Mouse (Mus musculus): Measurements from ENCODE around the gene Kalrn. TPM values are rescaled to one million over a fixed set of nuclear protein-coding genes. Genes with fewer than 3 reads are reported as not detected.

Gene Kalrn
- total RNA-seq, 1 experiment from 2014 or later, result 6.8 TPM

GRCm38 (mm10) chr16:34320023-34320800 lies 253.1 kb downstream of the Kalrn start:
- ATAC-seq (replicated peaks in 1 of 2; ENCODE audit: insufficient read depth in 1 of 2, low FRiP score in 2 of 2, low TSS enrichment in 1 of 2, low read depth in 1 of 2, poor library complexity in 2 of 2, severe bottlenecking in 2 of 2), result no peak

GRCm38 (mm10) chr16:34317110-34317509 lies 256.2 kb downstream of the Kalrn start:
- no peak for ATAC-seq (replicated peaks in 1 of 2; ENCODE audit: insufficient read depth in 1 of 2, low FRiP score in 2 of 2, low TSS enrichment in 1 of 2, low read depth in 1 of 2, poor library complexity in 2 of 2, severe bottlenecking in 2 of 2)

DNA sequence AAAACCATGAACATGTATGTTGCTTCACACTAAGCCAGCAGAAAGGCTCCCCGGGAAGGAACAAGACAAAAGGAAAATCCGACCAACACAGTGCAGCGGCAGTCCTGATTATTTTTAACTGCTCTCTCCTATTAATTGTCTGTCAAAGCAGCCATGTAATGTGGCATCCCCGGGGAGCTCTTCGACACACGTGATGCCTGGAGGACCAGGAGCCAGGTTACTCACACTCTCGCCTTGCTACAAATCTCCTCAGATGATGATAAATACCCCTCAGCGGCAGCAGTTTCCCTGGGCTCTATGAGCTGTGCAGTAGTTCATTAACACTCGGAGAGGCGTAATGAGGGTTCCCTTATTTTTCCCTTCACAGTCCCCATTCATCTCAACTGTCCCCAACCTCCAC lies 257.1 kb downstream of the Kalrn start:
- no peak for ATAC-seq (replicated peaks in 1 of 2; ENCODE audit: insufficient read depth in 1 of 2, low FRiP score in 2 of 2, low TSS enrichment in 1 of 2, low read depth in 1 of 2, poor library complexity in 2 of 2, severe bottlenecking in 2 of 2)

DNA sequence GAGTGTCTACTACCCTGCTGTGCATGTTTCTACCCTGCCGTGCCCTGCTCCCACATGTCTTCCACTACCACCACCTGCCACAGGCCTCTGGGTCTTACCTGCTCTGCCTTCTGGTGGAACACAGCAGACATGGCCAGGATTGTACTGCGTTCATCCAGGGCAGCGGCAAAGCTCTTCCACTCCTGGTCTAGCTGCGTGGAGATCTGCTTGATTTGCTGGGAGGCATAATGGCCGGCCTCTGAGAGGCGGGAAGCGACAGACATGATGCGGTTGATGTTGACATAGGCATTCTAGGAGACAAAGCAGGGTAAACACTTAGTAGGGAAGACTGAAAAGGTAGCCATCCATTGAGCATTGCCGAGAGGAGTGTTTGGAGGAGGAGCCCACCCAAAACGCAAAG lies 259.3 kb downstream of the Kalrn start:
- no peak for ATAC-seq (replicated peaks in 1 of 2; ENCODE audit: insufficient read depth in 1 of 2, low FRiP score in 2 of 2, low TSS enrichment in 1 of 2, low read depth in 1 of 2, poor library complexity in 2 of 2, severe bottlenecking in 2 of 2)

DNA sequence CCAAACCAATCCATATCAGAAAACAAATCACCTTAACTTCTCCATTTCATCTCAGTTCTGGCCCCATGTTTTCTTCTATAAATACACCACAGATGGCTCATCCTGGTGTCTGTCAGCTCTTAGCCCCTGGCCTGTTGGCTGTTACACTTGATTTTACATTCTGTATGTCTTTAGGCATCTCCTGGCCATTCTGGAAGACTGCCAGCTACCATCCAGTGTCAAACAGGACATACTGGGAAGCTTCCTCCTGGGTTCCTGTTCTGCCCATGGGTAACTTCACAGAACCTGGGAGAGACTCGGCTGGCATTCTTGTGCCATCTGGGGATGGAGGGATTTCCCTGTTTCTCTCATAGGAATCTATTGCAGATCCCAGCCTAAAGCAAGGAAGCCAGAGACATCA lies 261.8 kb downstream of the Kalrn start:
- ATAC-seq (replicated peaks in 1 of 2; ENCODE audit: insufficient read depth in 1 of 2, low FRiP score in 2 of 2, low TSS enrichment in 1 of 2, low read depth in 1 of 2, poor library complexity in 2 of 2, severe bottlenecking in 2 of 2), result no peak

GRCm38 (mm10) chr16:34310363-34310762 lies 263.0 kb downstream of the Kalrn start:
- ATAC-seq (replicated peaks in 1 of 2; ENCODE audit: insufficient read depth in 1 of 2, low FRiP score in 2 of 2, low TSS enrichment in 1 of 2, low read depth in 1 of 2, poor library complexity in 2 of 2, severe bottlenecking in 2 of 2), result no peak

DNA sequence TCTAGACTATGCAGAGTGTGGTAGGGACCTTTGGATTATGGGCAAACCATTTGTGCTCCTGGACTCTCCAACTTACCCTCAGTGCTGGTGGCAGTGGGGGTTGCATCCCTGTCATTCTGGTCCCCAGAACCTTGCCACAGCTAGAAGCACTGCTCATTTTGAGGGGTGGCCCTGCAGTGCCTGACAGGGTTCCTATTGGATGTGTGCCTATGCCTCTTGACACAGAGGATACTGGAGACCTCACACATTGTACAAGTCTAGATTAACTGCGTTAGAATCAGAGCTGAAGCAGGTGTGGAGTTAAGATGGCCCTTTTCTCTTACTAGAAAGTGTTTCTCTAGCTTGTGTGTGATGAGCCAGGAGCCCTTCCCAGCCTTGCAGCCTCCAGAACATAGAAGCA lies 265.0 kb downstream of the Kalrn start:
- ATAC-seq (replicated peaks in 1 of 2; ENCODE audit: insufficient read depth in 1 of 2, low FRiP score in 2 of 2, low TSS enrichment in 1 of 2, low read depth in 1 of 2, poor library complexity in 2 of 2, severe bottlenecking in 2 of 2), result no peak

DNA sequence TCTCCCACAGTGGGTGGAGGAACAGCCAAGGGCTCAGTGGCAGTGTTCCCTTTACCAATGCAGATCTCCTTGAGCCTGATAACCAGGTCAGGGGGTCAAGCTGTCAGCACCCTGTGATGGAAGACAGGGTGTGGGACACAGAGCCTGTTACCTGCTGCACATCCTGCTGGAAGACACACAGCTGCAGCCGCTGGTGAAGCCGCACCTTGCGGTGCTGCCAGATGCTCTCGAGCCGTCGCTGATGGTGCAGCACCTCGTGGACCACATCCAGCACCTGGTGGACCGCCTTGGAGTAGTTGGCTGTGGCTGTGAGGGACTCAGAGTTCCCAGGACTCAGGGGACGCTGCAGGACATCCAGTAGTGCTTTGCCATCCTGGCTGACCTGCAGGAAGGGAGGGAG lies 265.9 kb downstream of the Kalrn start:
- no peak for ATAC-seq (replicated peaks in 1 of 2; ENCODE audit: insufficient read depth in 1 of 2, low FRiP score in 2 of 2, low TSS enrichment in 1 of 2, low read depth in 1 of 2, poor library complexity in 2 of 2, severe bottlenecking in 2 of 2)

DNA sequence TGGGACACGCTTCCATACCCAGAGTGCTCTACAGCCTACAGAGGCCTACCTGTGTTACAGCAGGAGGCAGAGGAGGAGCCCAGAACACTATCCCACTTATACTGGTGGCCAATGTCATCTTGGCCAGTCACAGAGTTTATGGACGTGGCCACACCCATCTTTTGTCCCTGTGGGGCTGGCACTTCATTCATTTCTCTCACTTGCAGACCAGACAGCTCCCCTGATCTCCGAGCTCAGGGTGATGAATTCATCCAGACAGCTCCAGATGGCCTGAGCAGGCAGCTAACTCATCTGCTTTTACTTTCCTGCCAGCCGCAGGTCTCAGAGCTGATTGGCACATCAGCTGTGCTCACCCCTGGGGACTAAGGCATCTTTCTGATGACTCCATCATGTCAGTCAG lies 267.7 kb downstream of the Kalrn start:
- ATAC-seq (replicated peaks in 1 of 2; ENCODE audit: insufficient read depth in 1 of 2, low FRiP score in 2 of 2, low TSS enrichment in 1 of 2, low read depth in 1 of 2, poor library complexity in 2 of 2, severe bottlenecking in 2 of 2), result no peak

DNA sequence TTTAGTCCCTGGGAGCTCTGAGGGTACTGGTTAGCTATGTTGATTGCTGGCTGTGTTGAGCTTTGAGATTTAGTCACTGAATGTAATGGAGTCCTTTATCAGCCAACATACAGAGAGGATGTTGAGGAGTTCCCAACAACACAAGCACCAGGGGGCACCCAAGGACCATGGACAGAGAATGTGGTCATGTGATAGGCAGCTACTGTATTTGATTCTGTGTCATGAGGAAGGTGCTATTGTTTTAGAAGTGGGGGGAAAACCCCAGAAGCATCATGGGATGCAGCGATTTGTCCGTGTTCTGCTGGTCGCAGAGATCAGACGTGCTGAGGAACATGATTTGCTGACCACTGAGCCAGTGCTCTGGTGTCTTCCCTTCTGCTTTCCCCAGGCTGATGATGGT lies 269.5 kb downstream of the Kalrn start:
- ATAC-seq (replicated peaks in 1 of 2; ENCODE audit: insufficient read depth in 1 of 2, low FRiP score in 2 of 2, low TSS enrichment in 1 of 2, low read depth in 1 of 2, poor library complexity in 2 of 2, severe bottlenecking in 2 of 2), result peak; percentile 70 to 74; a peak in 3 of 4 replicates

DNA sequence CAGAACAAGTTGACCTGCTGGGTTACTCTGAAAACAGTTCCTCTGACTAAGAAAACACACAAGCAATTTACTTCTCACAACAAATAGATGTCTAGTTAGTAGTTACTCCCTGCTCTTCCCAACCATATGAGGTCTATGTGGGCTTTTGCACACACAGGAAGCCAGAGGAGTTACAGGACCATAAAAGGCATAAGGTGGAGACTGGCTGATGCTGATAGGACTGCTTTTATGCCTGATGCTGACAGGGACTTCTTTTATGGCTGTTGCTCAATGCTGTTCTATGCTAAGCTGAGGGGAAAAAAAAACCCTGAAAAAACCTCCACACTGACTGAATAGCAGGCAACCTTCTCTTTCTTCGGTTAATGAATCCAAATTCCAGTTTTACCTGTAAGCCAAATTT lies 270.8 kb downstream of the Kalrn start:
- no peak for ATAC-seq (replicated peaks in 1 of 2; ENCODE audit: insufficient read depth in 1 of 2, low FRiP score in 2 of 2, low TSS enrichment in 1 of 2, low read depth in 1 of 2, poor library complexity in 2 of 2, severe bottlenecking in 2 of 2)

DNA sequence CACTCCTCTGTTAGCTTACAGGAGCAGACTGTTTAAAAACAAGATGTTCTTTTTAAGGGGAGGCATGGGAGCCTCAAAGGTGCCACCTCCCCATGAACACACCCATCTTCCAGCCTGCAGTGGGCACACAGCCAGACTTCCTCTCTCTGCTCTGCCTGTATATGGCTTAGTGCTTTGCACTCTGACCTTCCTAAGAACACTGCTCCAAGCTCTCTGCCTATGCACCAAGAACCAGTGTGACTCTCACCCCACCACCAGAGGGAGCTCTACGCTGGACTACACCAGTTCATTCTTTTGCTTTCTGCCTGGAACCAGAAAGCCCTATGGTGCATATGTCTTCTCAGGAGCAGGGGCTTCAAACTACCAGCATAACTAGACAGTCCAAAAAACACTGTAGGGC lies 271.3 kb downstream of the Kalrn start:
- ATAC-seq (replicated peaks in 1 of 2; ENCODE audit: insufficient read depth in 1 of 2, low FRiP score in 2 of 2, low TSS enrichment in 1 of 2, low read depth in 1 of 2, poor library complexity in 2 of 2, severe bottlenecking in 2 of 2), result no peak

DNA sequence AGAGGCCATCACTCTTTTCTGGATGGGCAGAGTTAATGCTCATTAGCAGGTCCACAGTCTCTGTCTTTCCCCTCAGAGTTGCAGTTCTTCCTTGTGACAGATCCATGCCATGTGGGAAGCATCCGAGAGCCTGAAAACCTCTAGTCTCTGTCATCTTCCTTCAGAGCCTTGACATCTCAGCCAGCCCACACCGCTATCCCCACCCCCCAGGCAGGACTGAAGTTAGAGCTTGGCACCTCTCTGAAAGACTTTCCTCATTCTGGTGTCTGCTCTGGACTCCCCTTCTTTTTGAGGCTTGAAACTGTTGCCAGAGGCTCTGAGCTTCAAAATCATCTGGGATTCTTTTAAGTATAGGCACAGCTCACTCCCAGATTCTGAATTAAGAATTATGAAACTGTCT lies 274.1 kb downstream of the Kalrn start:
- no peak for ATAC-seq (replicated peaks in 1 of 2; ENCODE audit: insufficient read depth in 1 of 2, low FRiP score in 2 of 2, low TSS enrichment in 1 of 2, low read depth in 1 of 2, poor library complexity in 2 of 2, severe bottlenecking in 2 of 2)

DNA sequence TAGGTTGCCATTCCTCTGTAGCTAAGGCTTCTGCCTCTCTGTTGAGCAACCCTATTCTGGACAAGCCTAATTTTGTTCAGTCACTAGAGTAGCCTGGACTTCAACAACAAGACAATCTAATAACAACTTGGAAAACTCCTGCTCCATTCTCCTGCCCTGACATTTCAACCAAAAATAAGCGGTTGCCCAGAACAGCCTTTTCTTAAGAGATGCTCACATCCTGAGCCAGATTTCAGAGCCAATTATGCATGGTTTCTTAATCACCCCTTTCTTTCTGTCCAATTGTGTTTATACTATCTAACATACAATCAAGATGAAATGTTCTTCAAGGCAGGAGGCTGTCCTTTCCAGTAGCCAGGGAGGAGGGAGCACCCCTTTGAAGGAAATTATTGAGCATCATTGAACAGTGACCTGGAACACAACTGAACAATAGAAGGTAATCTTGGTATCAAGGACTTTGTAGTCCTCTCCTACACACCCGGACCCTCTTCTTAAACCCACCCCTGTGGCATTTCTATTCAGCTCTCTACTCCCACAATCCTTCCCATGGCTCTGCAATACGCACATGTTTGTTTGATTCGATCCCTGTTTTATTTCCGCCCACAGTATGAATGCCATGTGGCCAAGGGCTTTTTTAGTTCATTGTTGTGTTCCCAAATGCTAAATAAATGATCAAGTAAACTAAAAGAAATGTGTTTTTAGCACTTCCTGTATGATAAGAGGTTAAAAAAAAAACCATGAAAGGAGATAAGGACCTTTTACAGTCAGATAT lies 275.2 kb downstream of the Kalrn start:
- ATAC-seq (replicated peaks in 1 of 2; ENCODE audit: insufficient read depth in 1 of 2, low FRiP score in 2 of 2, low TSS enrichment in 1 of 2, low read depth in 1 of 2, poor library complexity in 2 of 2, severe bottlenecking in 2 of 2), result no peak

GRCm38 (mm10) chr16:34294568-34294967 lies 278.8 kb downstream of the Kalrn start:
- peak in 1 of 2 experiments; percentile 22; a peak in 2 of 4 replicates for ATAC-seq (replicated peaks in 1 of 2; ENCODE audit: insufficient read depth in 1 of 2, low FRiP score in 2 of 2, low TSS enrichment in 1 of 2, low read depth in 1 of 2, poor library complexity in 2 of 2, severe bottlenecking in 2 of 2)

DNA sequence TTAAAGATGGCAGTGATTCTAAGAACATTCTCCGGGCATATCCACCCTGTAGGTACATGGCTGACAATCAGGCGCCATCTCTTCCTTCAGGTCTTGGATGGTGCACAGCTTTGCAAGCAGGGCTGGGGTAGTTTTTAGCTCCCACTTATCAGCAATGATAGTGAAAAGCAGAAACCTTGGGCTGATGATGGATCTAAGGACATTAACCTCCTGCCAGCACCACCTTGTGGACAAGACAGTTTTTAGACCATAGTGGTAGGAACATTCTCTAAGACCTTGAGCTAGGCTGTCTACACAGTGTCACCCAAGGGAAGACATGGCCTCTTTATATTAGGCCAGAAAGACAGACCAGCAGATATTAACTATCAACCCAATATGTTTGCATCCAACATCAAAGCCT lies 279.7 kb downstream of the Kalrn start:
- ATAC-seq (replicated peaks in 1 of 2; ENCODE audit: insufficient read depth in 1 of 2, low FRiP score in 2 of 2, low TSS enrichment in 1 of 2, low read depth in 1 of 2, poor library complexity in 2 of 2, severe bottlenecking in 2 of 2), result no peak

DNA sequence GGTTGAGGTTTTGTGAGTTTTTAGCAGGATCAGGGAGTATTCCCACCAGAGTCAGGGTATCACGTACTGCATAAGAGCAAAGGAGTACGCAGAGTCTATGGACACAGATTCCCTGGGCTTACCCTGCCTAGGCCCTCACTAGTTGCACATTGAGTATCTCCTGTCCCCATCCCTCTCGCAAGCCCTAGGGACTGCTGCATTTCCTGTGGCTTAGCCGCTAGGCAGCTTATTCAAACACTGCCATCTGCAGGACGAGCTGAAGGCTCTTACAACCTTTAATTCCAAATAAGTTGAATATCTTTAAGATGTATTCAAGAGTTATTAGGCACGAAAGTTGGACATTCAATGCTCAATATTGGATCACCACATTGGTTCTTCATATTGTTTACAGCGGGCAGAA lies 283.7 kb downstream of the Kalrn start:
- peak; percentile 45 to 53; a peak in 2 of 4 replicates for ATAC-seq (replicated peaks in 1 of 2; ENCODE audit: insufficient read depth in 1 of 2, low FRiP score in 2 of 2, low TSS enrichment in 1 of 2, low read depth in 1 of 2, poor library complexity in 2 of 2, severe bottlenecking in 2 of 2)

DNA sequence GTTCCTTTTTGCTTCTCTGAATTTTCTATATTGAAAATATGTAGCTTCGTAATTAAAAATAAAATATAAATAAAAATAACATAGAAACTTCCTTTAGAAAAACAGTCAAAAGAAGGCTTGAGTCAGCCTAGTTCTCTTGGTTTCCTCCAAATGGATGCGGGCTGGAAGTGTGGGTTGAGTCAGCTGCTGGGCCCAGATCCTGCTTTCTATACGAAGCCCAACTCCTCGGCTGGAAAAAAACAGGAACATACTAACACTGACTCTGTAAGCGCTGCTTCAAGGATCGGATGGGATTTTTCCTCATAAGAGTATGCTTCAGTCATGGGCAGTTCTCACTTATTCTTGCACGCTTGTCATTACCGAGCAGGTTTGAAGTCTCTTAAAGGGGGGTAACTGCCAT lies 291.3 kb downstream of the Kalrn start:
- ATAC-seq (replicated peaks in 1 of 2; ENCODE audit: insufficient read depth in 1 of 2, low FRiP score in 2 of 2, low TSS enrichment in 1 of 2, low read depth in 1 of 2, poor library complexity in 2 of 2, severe bottlenecking in 2 of 2), result no peak

All from hematopoietic stem cell, adult 5-6 weeks (primary cell).